12 mouse cellular contexts compared by ENCODE assay signal in the genomic region with DNA sequence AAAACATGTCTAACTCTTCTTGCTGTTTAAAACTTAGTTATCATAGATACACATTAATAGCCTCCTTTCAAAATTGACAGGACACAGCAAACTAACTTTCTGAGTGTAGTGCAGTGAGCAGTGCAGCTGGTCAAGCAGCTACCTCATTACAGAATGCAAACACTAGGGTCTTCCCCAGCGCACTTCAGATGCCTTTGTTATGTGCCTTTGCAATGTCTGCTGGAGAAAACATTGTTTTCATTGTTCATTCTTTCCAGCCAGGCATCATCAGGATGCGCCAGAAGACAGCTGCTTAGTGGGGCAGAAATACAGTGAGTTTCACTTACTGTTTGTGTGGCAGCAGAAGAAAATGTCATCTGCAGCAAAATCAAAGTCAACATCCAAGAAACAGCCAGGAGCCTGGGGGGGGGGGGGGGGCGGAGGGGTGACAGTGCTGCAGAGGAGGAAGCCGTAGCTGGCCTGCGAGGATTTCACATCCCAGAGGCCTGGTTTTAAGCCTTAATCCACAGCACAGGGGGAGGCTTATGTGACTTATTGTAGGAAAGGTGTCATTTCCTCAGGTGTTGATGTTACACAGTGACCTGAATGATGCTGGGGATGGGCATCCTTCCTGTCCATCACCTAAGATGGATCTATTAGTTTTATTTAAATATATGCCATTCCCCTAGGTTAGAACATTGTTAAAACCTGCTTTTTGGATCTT.
DNase-seq lines count a peak whose midpoint lies in the region; ATAC-seq and TF ChIP-seq lines count a peak whose summit lies in the region.
"Had no signal": no experiment of that assay in that cellular context is flagged by ENCODE, and none has a peak within 500 bp of the region (broad histone marks: within the 10 kb centered on the region; RNA-seq: fewer than 3 reads in every experiment).

No protein-coding gene starts in this region.

- H3K9ac ChIP-seq in kidney, postnatal 0 days (ENCODE audit: low read depth, low read length): no peak overlapping the region
- H3K9ac ChIP-seq in hindbrain, postnatal 0 days (replicated peaks; ENCODE audit: low read length): no peak overlapping the region
- no peak overlapping the region for H3K9ac ChIP-seq in neural tube, embryonic 13.5 days
- H3K9ac ChIP-seq: liver, embryonic 14.5 days had no signal

- TF ChIP-seq CTCF in kidney, postnatal 0 days (IDR thresholded peaks at IDR 0.05; ENCODE audit: low read depth): no peak
- TF ChIP-seq CTCF in hindbrain, postnatal 0 days (IDR thresholded peaks at IDR 0.05; ENCODE audit: low read depth): peak; percentile 24; the same call in 1 of the 2 replicates

- no peak overlapping the region for H3K4me2 ChIP-seq in kidney, postnatal 0 days (ENCODE audit: low read length)
- H3K4me2 ChIP-seq in hindbrain, postnatal 0 days (ENCODE audit: low read depth, low read length): no peak overlapping the region
- no peak overlapping the region for H3K4me2 ChIP-seq in neural tube, embryonic 13.5 days

- peaks cover 8% of the 10 kb centered on the region; the same call in 1 of the 2 replicates for H3K4me1 ChIP-seq in kidney, postnatal 0 days (replicated peaks; ENCODE audit: insufficient read depth, low read length)
- 0 out of 2 replicates have a peak, but pooled peaks cover 7% of the 10 kb centered on the region for H3K4me1 ChIP-seq in hindbrain, postnatal 0 days (ENCODE audit: insufficient read depth, low read length)
- peaks cover 40% of the 10 kb centered on the region for H3K4me1 ChIP-seq in neural tube, embryonic 13.5 days (replicated peaks)

- H3K27me3 ChIP-seq in kidney, postnatal 0 days (ENCODE audit: insufficient read depth, low read length): no peaks in the 10 kb centered on the region
- no peaks in the 10 kb centered on the region for H3K27me3 ChIP-seq in hindbrain, postnatal 0 days (ENCODE audit: insufficient read depth, low read length)
- H3K27me3 ChIP-seq in neural tube, embryonic 13.5 days: no peaks in the 10 kb centered on the region

- 50% methylated on average over 5 of the region's 5 CpGs for WGBS in kidney, postnatal 0 days
- 17% methylated on average over 5 of the region's 5 CpGs for WGBS in hindbrain, postnatal 0 days
- WGBS in neural tube, embryonic 13.5 days: 38% methylated on average over 5 of the region's 5 CpGs

- no peak overlapping the region for H3K27ac ChIP-seq in kidney, postnatal 0 days
- peak overlapping the region; percentile 64; the same call in 1 of the 2 replicates for H3K27ac ChIP-seq in hindbrain, postnatal 0 days
- H3K27ac ChIP-seq in neural tube, embryonic 13.5 days (replicated peaks): peak overlapping the region; percentile 67
- H3K27ac ChIP-seq: liver, embryonic 14.5 days had no signal

- no peak for ATAC-seq in kidney, postnatal 0 days (replicated peaks; ENCODE audit: low FRiP score, low read depth)
- peak; percentile 45; the same call in 1 of the 2 replicates for ATAC-seq in hindbrain, postnatal 0 days
- peak; percentile 55; the same call in 1 of the 2 replicates for ATAC-seq in neural tube, embryonic 13.5 days (ENCODE audit: low read depth)

- H3K36me3 ChIP-seq in kidney, postnatal 0 days (ENCODE audit: insufficient read depth, low read length): 0 out of 2 replicates have a peak, but pooled peaks cover 5% of the 10 kb centered on the region
- peaks cover 10% of the 10 kb centered on the region; the same call in 1 of the 2 replicates for H3K36me3 ChIP-seq in hindbrain, postnatal 0 days (ENCODE audit: insufficient read depth, low read length)
- H3K36me3 ChIP-seq in neural tube, embryonic 13.5 days: peaks cover 21% of the 10 kb centered on the region

- H3K4me3 ChIP-seq in kidney, postnatal 0 days (replicated peaks; ENCODE audit: low read depth, low read length): no peak overlapping the region
- H3K4me3 ChIP-seq in hindbrain, postnatal 0 days (ENCODE audit: low read length): no peak overlapping the region
- no peak overlapping the region for H3K4me3 ChIP-seq in neural tube, embryonic 13.5 days

- peak; percentile 40 for DNase-seq in kidney, postnatal 0 days (ENCODE audit: low spot score)
- no peak for DNase-seq in kidney, postnatal 36 days
- DNase-seq in brain, adult 2 months (ENCODE audit: low read depth, low spot score): peak; percentile 56
- peak; percentile 33 for DNase-seq in hindbrain, postnatal 0 days (ENCODE audit: low spot score)
- DNase-seq in adrenal gland, adult 8-10 months: no peak
- DNase-seq in right cerebral cortex, postnatal 36 days (ENCODE audit: low spot score in 2 of 2): no peak
- no peak for DNase-seq in cerebellum, adult 9-11 months
- DNase-seq: cerebellum, postnatal 36 days; kidney, adult 11 months; spleen, adult 18-20 months had no signal

- H3K9me3 ChIP-seq in kidney, postnatal 0 days (replicated peaks; ENCODE audit: low read length): no peaks in the 10 kb centered on the region
- H3K9me3 ChIP-seq in hindbrain, postnatal 0 days (ENCODE audit: low read length): no peaks in the 10 kb centered on the region
- H3K9me3 ChIP-seq in neural tube, embryonic 13.5 days: no peaks in the 10 kb centered on the region

Comparison
In these comparisons a context has a peak if more than half of its experiments do, and no peak if none do; other contexts are left out.
1. DNase-seq: peak in kidney, postnatal 0 days (single experiment), brain, adult 2 months (single experiment) and hindbrain, postnatal 0 days (single experiment); none in kidney, postnatal 36 days (0 of 2), adrenal gland, adult 8-10 months (single experiment), right cerebral cortex, postnatal 36 days (0 of 2) and cerebellum, adult 9-11 months (single experiment).